Mouse (Mus musculus) kidney, postnatal 4 days (tissue): ENCODE results near the gene Pglyrp2.
A peak's percentile ranks its signal among the peaks of the same experiment; 100 is the strongest.

Experiments
- DNase-seq, 2 experiments: peaks; one replicate each; pipeline ENCODE4 v3.0.0; 2021; ENCODE audit warnings: mixed read lengths in 2 of 2

The Pglyrp2 gene

DNA sequence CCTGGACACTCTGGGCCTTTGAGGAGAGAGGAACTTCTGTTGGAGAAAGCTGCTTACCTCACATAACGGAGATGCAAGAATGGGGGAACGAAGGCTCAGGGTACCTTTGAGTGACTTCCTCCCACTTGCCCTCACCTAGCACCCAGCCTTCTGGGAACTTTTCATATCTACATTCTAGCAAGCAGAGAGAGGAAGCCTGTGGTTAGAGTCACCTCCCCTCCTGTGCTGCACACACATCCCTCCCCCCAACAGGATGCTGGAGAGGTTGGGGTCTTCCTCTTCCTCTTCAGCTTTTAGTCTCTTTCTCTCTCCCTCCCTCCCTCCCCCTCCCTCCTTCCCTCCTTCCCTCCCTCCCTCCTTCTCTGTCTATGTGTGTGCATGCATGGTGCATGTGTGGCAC lies at the start of gene Pglyrp2:
TSS of gene Pglyrp2 (minus strand) at position 134 of the 400 bp plus-strand sequence.
- DNase-seq, result no peak

DNA sequence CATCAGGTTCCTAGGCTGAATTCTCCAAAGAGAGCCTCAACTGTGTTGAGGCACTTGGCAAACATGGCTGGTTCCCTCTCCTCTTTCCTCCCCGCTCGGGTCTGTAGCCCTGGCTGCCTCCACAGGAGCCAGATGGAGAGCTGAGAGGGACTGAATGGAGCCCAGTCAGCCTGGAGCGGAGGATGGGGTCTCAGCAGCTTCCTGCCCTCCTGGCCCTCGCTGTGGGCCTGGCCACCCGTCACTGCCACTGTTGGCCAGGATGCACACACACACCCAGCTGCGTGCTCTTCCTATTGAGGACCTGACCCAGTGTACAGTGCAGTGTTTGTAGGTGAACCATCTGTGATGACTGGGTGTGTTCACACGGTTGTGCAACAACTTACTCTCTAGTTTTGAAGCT lies 48.2 kb upstream of the Pglyrp2 start:
- no peak for DNase-seq

DNA sequence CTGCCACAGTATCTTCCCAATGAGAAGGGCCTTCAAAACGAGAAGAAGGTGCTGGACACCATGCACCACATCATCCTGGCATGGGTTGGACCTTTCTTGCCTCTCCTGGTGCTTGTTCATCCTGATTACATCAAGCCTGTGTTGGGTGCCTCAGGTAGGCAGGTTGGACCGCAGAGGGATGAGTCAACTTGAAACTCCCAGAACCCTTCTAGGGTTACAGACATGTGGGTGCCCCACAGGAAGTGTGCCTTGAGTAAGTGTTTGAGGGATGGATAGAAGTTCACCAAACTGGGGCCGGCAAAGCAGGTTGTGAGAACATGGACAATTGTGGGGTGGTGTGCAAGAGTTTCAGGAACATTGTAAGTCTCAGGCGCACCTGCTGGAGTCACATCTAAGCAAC lies 46.8 kb upstream of the Pglyrp2 start:
- no peak for DNase-seq

DNA sequence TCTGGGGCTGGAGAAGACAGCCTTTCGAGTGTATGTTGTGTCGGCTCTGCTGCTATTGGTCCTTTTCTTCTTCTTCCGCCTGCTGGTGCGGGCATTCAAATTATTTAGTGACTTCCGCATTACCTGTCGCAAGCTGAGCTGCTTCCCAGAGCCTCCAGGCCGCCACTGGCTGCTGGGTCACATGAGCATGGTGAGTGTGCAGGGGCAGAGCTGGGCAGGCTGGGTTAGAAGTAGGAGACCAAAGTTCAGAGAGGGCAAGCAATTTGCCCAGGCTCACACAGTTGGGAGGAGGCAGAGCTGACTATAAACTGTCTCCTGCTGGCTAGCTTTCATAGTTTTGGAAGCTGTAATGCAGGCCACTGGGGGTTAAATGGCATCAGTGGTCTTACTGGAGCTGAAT lies 44.5 kb upstream of the Pglyrp2 start:
- DNase-seq, result no peak

DNA sequence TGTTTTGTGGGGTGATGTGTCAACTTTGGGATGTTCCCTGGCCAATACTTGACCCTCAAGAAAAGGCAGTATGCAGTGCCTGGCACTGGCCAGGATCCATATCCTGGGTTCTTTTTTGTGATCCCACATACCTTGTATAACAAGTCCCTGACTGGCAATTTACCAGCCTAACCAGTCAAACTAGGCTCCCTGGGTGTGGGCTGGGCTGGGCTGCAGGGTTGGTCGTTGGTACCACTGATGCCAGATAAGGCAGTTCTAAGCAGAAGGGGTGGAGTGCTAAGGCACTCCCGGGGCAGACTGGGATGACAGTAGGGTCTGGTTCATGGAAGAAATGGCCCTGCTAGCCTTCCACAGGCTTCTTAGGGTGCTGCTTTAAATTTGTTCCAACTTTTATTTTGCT lies 31.0 kb upstream of the Pglyrp2 start:
- DNase-seq, result no peak

DNA sequence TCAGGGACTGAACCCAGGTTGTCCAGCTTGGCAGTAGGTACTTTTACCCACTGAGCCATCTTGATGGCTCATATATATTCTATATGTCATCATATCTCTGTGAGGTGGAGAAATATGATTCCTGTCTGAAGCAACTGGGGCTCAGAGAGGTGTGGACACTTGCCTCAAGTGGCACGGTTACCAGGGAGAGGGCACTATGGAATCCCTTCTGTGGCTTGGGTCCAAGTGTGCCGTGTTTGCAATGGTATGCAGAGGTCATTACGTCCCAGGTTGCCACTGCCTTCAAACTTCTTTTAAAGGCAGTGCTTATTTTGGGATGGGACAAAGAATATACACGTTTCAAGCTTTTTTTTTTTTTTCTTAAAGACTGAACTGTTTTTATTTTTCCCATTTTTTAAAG lies 30.2 kb upstream of the Pglyrp2 start:
- DNase-seq, result no peak

DNA sequence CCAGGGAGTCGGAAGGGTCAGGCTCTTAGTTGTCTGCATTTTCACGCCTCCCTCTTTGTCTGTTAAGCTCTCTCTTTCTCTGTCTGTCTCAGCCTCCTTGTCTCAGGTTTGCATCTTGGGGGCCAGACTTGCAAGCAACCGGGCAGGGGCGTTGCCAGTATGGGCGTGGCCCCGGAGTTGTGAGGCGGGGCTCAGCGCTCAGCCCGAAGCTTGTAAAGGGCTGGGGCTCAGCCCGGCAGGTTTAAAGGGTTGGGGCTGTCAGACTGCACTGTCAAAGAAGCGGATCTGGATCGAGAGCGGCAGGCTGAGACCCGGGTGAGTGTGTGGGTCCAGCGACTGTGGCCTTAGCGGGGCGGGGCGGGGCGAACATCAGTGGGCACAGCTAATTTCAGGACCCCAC lies 28.5 kb upstream of the Pglyrp2 start, which contains the start of gene Cyp4f39:
TSS of gene Cyp4f39 (plus strand) at position 242 of the 400 bp plus-strand sequence.
- peak; percentile 56 to 67 for DNase-seq

DNA sequence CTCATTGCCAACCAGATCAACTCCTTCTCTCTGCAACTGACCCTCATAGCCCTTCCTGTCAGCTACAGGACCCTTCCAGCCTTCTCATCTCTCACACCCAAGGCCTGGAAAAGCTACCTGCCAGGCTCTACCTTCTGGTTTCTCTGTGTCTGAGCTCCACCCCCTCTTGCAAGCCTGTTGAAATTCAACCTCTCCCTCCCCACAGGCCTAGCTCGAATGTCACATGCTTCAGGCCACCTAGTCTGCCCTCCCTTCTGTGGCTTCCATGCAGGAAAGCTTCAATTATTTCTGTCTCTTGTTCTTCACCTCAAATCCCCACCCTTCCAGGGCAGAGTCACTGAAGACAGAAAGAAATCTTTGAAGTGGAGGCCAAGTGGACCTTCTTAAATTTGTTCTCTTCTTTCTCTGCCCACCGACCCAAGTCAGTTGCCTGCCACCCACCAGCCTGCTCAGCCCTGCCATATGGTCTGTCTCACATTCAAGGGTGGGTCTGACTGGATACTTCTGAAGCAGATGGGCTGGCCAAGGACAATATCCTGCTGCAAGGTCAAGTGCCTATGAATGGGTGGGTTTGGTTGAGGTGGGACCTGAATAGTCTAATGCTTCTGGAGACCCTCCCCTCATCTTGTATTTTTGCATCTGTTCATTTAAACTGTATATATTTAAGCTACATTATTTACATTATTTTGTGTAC lies 27.0 kb upstream of the Pglyrp2 start:
- no peak for DNase-seq

DNA sequence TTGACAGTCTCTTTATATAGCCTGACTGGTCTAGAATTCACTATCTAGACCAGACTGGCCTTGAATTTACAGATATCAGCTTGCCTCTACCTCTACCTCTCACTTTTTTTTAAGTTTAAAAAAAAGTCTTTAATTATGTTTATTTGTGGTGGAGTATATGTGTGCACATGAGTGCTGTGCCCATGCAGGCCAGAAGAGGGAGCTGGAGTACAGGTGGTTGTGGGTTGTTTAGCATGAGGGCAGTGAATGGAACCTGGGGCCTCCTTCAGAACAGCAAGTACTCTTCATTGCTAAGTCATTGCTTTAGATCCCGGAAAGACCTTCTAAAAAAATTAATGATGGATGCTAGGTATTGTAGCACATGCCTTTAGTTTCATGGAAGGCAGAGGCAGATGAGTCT lies 25.1 kb upstream of the Pglyrp2 start:
- DNase-seq, result no peak

DNA sequence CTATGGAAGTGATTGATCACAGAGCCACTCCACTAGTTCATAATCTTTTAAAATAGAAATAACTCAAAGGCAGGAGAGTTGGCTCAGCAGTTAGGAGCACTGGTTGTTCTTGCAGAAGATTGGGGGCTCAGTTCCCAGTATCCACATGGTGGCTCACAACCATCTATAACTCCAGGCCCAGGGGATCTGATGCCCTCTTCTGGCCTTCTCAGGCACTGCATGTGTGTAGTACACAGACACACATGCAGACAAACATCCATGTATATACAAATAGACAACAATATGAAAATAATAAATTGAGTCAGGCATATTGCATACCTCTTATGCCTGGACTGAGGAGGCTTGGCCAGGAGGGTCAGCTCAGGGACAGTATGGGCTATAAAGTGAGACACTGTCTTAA lies 23.2 kb upstream of the Pglyrp2 start:
- DNase-seq, result no peak

DNA sequence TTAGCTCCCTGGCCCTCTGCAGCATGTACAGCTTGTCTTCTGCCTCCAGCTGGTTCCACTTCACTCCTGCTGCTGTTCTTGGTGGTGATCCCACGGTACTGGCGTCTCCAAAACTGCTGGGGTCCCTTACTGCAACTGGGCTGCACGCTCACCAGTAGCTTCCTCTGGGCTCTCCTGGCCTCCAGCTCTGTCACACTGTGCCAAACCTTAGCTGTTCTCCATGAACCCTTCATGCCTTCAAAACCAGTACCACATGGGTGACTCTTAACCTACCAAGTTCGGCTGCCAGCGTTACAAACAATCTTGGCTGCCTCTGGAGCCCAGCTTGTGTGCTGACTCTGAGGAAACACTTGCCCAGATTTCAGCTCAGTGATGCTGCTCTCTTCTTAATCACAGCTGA lies 21.0 kb upstream of the Pglyrp2 start:
- DNase-seq, result no peak

DNA sequence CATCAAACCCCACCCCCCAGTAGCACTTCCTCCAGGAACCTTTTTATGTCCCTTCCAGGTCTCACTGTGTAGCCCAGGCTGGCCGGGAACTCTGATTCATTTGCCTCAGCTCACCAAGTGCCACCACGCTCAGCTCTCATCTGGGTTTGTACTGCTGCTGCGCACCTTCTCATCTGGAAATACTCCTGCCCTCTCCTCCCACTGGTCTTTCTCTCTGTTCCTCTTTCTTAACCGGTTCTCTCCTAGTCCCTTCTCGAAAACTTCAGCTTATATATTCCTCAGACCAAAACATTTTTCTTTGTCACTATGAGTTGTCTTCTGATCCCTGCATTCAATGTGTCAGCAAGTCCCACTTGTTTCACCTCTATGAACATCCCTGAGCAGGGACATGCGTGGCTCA lies 19.3 kb upstream of the Pglyrp2 start:
- no peak for DNase-seq

DNA sequence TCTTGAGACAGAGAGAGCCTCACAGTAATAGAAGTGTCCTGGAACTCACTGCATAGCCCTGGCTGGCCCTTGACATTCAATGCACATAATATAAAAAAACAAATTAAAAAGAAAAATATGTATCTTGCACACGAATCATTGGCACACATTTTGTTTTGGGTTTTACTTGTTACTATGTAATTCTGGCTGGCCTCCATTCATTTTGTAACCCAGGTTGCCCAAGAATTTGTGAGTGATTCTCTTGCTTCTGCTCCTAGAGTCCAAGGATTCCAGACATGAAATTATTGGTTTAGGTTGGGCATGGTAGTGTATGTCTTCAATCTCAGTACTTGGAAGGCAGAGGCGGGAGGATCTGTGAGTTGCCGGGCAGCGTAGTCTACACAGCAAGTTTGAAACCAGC lies 13.1 kb upstream of the Pglyrp2 start:
- no peak for DNase-seq

DNA sequence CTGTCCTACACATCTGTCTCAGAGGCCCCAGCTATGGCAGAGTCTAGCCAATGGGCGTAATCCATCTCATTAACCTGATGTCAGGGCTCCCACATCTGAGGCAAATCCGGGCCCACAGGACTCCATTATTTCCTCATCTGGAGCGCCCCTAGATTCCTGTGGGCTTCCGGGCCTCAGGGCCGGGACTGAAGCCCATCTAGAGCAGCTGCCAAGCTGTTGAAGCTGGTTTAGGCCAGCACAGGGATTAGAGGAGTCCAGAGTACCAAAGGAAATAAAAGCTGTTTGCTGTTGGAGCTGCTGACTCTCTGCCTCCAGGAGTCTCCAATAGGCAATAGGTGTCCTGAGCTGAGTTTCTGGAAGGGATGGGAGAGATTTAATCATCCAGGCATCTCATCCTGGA lies 11.2 kb upstream of the Pglyrp2 start:
- DNase-seq, result no peak

DNA sequence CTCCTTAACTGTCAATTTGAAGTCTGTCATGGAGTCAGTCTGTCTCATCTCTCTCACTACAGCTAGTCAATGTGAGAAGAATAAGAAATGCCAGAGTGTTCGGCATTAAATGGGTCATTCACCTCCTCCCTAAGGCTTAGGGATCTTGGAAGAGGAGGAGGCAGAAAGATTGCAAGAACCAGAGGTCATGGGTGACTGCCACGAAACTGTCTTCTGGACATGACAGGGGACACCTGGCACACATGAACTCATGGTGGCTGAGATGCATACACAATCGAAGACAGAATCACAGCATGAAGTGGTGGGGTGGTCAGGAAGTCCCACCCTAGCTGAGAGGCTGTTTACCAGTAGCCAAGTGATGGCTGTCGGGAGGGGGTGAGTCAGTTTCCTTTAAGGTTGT lies 10.4 kb upstream of the Pglyrp2 start:
- DNase-seq, result peak; percentile 13 to 22

DNA sequence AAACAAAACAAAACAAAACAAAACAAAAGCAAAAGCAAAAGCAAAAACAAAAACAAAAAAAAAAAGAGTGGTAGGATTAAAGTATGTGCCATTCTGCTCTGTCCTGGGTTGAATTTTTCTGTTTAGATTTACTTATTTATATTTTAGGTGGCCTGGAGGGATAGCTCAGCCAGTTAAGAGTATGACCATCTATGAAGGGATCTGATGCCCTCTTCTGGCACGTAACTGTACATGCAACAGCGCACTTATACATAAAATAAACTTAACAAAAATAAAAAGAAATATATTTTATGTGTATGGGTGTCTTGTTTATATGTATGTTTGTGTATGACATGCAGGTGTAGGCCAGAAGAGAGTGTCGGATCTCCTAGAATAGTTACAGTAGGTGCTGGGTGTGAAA lies 8.0 kb upstream of the Pglyrp2 start:
- DNase-seq, result peak in 1 of 2 experiments; percentile 18

DNA sequence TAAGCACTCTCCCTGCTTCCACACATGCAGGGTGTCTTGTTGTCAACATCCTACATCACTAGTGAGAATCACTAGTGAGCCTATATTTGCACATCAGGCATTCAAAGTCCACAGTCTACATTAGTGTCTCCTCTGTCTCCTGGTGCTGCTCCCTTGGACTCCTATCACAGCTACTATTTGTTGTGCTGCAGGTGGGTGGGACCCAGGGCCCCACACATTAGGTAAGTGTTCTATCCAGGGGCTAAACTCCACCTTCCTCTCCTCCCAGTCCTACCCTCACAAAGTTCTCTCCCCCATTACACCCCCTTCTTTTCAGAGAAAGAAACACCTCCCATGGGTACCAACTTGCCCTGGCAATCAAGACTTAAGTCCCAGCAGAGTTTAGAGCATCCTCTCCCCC lies 2.6 kb upstream of the Pglyrp2 start:
- DNase-seq, result no peak

DNA sequence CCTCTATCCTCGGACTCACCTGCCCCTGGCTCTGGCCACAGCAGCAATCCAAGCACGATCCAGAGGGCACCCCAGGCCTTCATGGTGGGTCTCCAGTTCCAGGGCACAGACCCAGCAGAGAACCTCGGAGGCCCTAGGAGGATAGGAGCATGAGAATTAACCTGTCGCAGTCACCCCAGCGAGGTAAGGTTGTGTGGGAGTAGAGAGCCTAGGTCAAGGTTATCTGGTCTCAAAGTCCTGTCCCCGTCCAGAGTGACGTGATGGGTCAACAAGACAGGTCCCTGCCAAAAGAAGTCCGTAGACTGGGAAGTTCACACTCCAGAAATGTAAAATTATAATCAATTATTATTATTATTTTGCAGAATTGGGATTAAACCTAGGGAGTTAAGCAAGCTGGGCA lies 3.2 kb downstream of the Pglyrp2 start:
- DNase-seq, result no peak

DNA sequence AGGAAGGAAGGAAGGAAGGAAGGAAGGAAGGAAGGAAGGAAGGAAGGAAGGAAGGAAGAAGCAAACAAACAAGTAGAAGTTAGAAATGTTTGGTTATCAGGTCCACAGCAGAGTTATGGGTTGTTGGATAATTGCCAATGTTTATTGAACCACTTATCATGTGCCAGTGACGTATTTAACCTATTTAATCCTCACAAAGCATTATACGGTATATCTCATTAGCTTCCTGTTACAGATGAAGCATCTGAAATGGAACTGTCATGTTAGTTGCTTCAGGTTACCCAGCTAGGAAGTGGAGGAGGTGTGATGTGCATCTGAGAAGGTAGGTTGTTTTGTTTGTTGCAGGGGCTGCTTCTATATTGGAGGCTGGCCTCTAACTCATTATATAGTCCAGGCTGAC lies 4.0 kb downstream of the Pglyrp2 start:
- no peak for DNase-seq

DNA sequence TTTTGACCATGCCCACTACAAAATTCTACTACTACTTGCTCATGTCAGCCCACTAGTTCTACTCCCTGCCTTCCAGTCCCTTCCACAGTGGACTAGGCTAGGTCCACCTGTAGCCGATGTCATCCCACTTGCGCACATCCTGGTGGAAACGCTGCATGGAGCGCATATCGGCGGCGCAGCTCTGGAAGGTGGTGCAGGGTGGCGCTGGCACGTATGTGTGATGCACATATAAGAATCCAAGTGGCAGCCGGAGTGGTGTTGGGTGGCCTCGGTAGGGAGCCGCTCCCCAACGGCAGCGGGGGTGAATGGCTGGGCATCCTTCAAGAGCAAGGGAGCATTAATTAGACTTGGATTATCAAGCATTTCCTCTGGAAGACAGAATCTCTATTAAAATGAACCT lies 7.2 kb downstream of the Pglyrp2 start:
- no peak for DNase-seq

DNA sequence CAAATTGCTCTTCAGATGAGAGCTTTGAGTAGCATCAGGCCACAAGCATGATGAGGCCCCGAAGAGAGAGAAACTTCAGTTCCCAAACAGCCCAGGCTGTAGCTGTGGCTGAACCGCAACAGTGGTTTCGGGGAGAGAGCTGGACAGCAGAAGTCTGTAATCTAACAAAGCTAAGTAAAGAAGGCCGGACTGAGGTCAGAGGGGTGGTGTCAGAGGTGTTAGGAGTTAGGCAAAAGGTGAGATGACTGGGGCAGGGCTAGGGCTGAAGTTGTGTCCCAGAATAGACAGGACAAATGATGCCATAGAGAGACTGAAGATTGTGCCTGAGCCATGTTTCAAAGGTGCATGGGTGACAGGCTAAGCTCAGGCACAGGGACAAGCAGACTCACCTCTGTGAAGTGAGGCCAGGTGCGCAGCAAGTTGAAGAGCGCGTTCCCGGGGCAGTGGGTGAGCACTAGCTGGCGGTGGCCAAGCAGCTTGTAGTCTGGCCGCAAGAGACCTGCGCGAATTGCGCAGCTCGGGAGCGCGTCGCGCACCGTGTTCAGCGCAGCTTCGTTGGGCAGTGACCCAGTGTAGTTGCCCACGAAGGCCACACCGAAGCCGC lies 8.4 kb downstream of the Pglyrp2 start:
- DNase-seq, result no peak

DNA sequence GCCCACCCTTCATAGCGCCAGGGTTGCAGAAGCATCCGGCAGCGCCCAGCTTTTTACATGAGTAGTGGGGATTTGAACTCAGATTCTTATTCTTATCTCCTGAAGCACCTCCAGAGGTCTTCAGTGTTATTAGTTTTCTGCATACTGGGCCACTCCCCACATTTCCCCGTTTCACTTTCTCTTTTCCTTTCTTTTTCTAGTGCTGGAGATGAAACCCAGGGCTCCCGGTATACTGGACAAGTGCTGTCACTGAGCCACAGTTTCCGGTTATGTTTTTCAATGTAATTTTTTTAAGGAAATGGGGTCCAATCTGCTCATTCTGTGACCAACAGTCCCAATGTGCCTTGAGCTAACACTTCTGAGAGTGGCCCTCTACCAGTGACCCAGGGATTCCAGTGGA lies 12.1 kb downstream of the Pglyrp2 start:
- DNase-seq, result no peak

DNA sequence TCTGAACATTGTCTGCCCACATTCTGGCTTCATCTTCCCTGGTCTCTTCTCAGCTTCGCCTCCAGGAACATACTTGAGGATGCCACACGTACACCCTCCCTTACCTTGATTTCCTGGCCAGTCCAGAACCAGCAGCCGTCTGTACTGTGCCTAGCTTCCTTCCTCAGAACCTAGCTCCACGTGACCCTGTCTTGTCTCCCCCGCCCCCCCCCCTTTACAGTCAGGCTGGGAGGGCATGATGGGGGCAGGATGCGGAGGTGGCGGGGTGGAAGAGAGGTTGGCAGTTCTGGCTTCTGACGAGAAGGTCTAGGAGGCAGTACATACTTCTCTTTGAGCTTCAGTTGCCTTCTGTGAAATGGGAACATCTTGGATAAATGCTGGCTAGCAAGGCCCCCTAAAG lies 20.6 kb downstream of the Pglyrp2 start, which contains the start of gene Rasal3:
TSS of gene Rasal3 (minus strand) at position 167 of the 400 bp plus-strand sequence.
- DNase-seq, result no peak

DNA sequence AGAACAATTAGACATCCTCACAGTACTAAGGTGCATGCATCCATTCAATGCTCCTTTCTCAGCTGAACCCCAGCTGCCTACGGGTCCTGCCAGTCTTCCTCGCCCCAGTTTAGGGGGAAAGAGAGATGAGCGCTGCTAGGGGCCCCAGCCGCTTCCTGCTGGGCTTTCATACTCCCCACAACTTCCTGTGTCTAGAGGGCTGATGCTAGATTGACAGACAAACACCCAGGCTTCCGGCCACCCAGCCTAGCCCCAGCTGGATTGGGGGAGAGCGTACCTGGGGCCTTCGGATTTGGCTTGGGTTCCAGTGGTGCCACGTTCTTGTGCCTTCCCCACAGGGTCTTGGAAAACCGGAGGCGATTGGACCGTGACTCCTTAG lies 21.2 kb downstream of the Pglyrp2 start:
- no peak for DNase-seq
